Mouse (Mus musculus): Measurements from ENCODE around the gene F11r.

Gene F11r

DNA sequence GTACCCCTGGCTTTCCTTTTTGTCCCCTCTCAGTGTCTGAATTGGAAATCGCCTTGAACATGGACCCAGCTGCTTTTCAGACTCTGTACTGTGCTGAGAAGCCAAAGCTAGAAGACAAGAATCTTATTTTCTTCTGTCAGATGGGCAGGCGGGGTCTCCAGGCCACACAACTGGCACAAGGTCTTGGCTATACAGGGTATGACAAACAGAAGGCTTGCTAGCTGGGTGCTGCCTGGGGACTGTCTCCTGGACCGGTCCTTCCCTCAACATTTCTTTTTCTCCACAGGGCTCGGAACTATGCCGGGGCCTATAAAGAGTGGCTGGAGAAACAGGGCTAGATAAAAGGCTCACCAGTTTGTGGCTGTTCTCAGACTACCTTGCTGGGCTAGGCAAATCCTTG lies 17.4 kb upstream of the F11r start:
- DNase-seq (ENCODE audit: low read depth, low spot score): no peak
- no peaks in the 10 kb centered on the region for H3K27me3 ChIP-seq (ENCODE audit: control insufficient read depth, insufficient read depth, low read length, poor library complexity, severe bottlenecking)

DNA sequence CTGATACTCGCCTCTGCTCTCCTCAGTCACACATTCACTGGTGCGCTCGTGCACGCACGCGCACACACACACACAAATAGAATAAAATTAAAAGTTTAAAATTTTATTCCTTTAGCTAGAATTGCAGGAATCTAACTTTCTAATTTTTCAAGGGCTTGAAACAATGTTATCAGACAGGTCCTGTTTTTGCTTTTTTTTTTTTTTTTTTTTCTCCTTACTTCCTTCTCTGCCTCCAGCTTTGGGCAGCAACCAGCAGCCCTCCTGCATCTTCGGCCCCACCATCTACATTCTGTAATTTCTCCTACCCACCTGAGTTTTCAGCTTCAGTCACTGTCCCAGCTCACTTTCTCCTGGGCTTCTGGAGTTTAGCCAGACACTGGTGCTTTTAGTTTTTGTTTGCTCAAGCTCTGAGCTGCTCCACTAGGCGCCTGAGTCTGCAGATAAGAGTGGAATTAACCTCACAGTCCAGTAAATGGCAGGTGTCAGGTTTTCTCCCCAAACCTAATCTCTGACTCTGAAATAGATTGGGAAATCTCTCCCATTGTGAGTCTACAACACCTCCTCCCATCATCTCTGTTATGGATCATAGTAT lies 14.7 kb upstream of the F11r start:
- Histone ChIP-seq H3K36me3 (ENCODE audit: control insufficient read depth, insufficient read depth, low read length, poor library complexity, severe bottlenecking) (peaks cover 20% of the 10 kb centered on the region; the same call in 1 of the 2 replicates), H3K27me3 (ENCODE audit: control insufficient read depth, insufficient read depth, low read length, poor library complexity, severe bottlenecking) (no peaks in the 10 kb centered on the region)
- DNase-seq (ENCODE audit: low read depth, low spot score): no peak

More for the DNA sequence above, 17.4 kb upstream of the F11r start:
- H3K36me3 ChIP-seq (ENCODE audit: control insufficient read depth, insufficient read depth, low read length, poor library complexity, severe bottlenecking): peaks cover 39% of the 10 kb centered on the region

DNA sequence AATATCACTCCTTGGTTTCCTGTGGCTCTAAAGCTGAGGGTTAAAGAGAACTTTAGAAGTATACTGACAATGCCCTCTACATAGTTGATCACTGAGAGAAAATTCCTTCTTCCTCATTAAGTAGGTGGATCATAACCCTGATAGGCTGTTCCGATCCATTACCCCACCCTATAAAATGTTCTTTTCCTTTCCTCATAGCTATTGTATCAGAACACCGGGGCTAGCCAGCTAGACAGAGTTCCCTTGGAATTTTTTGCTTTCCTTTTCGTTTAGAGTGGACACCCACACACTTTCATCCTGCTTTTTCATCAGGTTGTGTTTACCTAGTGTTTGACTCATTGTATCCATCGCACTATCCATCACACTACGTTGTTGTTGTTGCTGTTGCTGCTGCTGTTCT lies 12.7 kb upstream of the F11r start:
- no peak for DNase-seq (ENCODE audit: low read depth, low spot score)
- H3K27me3 ChIP-seq (ENCODE audit: control insufficient read depth, insufficient read depth, low read length, poor library complexity, severe bottlenecking): no peaks in the 10 kb centered on the region

DNA sequence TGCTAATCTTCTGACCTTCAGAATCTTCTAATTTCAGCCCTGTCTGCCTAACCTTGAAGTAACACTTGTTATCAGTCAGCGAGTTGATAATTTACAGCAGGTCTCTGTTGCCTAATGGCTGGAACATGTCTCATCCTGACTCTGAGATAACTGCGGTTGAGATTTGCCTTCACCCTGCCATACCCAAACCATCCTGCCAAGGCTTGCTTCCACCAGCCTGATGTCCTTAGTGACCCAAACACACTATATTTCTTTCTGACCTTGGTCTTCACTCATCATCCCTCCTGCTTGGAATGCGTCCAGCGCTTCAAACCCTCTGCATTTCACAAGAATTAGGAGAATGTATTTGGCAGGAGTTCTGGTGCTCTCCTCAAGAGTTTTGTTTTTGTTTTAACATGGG lies 12.2 kb upstream of the F11r start:
- no peaks in the 10 kb centered on the region for H3K27me3 ChIP-seq (ENCODE audit: control insufficient read depth, insufficient read depth, low read length, poor library complexity, severe bottlenecking)
- no peak for DNase-seq (ENCODE audit: low read depth, low spot score)
- no peaks in the 10 kb centered on the region for H3K36me3 ChIP-seq (ENCODE audit: control insufficient read depth, insufficient read depth, low read length, poor library complexity, severe bottlenecking)

More for the DNA sequence above, 12.7 kb upstream of the F11r start:
- peaks cover 4% of the 10 kb centered on the region; the same call in 1 of the 2 replicates for H3K36me3 ChIP-seq (ENCODE audit: control insufficient read depth, insufficient read depth, low read length, poor library complexity, severe bottlenecking)

DNA sequence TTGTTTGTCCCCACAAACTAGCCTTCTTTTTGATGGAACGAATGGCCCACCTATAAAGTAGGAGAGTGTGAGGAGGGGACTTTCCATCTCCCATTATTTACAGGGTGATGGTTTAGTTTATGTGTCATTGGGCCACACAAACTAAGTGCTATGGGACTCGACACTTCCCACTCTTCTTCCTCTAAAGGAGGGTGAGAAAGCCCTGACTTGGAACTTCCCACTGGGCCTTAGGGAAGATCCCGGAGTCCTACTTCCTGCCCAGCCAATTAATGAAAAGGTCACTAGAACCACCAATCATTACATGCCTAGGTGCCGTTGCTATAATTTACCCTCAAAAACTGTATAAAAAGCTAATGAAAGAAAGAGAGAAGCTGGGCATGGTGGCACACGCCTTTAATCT lies 5.2 kb upstream of the F11r start:
- H3K27me3 ChIP-seq (ENCODE audit: control insufficient read depth, insufficient read depth, low read length, poor library complexity, severe bottlenecking): no peaks in the 10 kb centered on the region
- no peak for DNase-seq (ENCODE audit: low read depth, low spot score)
- H3K36me3 ChIP-seq (ENCODE audit: control insufficient read depth, insufficient read depth, low read length, poor library complexity, severe bottlenecking): no peaks in the 10 kb centered on the region

DNA sequence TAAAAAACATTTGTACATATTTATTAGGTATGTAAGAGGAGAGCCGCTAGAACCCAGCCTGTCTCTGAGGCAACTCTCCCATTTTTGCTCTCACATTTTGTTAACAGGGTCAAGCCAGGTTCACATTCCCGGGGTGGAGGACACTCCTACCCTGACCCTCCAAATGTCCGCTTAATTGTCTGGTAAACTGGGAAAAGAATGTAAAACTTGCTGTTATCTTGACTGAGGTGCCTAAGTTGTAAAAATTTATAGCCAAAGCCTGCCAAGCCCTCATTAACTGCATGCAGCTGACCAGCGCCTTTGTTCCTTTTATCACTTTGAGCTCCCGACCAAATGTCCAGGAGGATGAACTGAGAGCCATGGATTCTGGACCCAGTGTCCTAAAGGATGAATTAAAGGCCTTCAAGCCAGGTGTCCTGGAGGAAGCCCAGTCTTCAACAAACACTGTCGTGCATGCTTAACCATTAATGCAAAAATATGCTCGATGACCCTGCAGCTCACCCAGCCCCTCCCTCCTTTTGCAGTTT lies 2.0 kb upstream of the F11r start:
- no peaks in the 10 kb centered on the region for H3K36me3 ChIP-seq (ENCODE audit: control insufficient read depth, insufficient read depth, low read length, poor library complexity, severe bottlenecking)
- DNase-seq (ENCODE audit: low read depth, low spot score): no peak
- H3K27me3 ChIP-seq (ENCODE audit: control insufficient read depth, insufficient read depth, low read length, poor library complexity, severe bottlenecking): peaks cover 3% of the 10 kb centered on the region

DNA sequence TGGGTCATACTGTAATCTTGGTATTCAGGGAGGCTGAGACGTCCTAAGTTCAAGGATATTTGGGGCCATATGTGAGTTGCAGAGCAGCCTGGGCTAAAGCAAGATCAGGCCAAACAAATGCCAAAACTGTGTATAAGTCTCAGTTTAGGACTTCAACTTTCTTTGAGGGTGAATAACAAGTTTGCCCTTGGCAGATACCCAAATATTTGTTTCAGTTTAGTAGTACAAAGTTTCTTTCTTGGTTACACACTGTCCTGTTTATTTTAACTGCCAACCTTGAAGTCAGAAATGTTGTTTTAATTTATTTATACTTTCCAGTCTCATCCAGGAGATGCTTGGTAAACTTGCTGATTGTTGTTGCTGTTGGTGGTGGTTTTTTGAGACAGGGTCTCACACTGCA lies 1.4 kb upstream of the F11r start:
- Histone ChIP-seq H3K27me3 (ENCODE audit: control insufficient read depth, insufficient read depth, low read length, poor library complexity, severe bottlenecking) (peaks cover 3% of the 10 kb centered on the region), H3K36me3 (ENCODE audit: control insufficient read depth, insufficient read depth, low read length, poor library complexity, severe bottlenecking) (no peaks in the 10 kb centered on the region)
- no peak for DNase-seq (ENCODE audit: low read depth, low spot score)

DNA sequence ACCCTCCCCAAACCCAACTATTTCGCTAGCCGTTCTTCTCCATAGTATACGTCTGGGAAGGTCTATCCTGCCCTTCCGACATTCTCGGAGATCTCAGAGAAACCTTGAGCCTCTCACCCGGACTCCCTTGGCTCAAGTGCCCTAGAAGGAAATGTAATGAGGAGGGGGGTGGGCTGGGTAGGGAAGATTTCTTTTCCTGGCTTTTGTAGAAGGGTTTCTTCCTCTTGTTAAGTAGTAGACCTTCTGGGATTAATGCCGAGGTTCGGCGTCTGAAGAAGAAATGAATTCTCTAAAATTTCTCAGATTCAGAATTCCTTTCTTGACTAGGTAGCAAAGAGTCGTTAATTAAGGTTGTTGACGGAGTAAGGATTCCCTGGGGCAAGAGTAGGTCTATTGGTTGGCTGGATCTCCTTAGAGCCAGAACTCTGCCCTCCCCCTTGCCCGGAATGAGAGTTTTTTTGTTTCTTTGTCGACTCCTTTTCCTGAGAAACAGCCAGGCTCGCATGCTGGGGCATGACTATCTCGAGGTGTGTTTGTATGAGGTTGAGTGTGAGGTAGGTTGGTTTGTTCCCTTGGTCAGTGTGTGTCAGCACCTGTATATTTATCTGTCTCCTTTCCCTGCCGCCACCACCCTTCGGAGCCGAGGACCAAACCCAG lies 807 bp downstream of the F11r start:
- no peak for DNase-seq (ENCODE audit: low read depth, low spot score)
- peaks cover 3% of the 10 kb centered on the region for H3K27me3 ChIP-seq (ENCODE audit: control insufficient read depth, insufficient read depth, low read length, poor library complexity, severe bottlenecking)

DNA sequence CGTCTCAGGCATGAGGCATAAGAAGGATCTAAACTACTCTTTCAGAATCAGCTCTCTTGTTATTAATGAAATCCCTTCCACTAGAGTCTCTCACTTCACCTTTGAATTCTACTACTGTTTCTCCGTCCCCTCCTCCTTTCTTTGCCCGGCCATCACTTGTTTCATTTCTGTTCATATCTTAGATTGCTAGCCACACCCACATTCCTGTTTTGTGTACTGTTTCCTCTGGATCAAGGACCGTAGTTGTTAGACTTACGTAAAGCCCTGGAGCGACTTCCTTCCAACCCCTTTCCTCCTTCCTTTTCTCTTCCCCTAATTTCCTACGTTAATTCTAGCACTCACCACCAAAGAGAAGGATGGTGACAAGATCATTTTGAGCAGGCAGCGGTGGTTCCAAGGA lies 1.7 kb downstream of the F11r start:
- no peak for DNase-seq (ENCODE audit: low read depth, low spot score)
- Histone ChIP-seq H3K27me3 (ENCODE audit: control insufficient read depth, insufficient read depth, low read length, poor library complexity, severe bottlenecking) (peaks cover 3% of the 10 kb centered on the region), H3K36me3 (ENCODE audit: control insufficient read depth, insufficient read depth, low read length, poor library complexity, severe bottlenecking) (no peaks in the 10 kb centered on the region)

More for the DNA sequence above, 807 bp downstream of the F11r start:
- H3K36me3 ChIP-seq (ENCODE audit: control insufficient read depth, insufficient read depth, low read length, poor library complexity, severe bottlenecking): no peaks in the 10 kb centered on the region

DNA sequence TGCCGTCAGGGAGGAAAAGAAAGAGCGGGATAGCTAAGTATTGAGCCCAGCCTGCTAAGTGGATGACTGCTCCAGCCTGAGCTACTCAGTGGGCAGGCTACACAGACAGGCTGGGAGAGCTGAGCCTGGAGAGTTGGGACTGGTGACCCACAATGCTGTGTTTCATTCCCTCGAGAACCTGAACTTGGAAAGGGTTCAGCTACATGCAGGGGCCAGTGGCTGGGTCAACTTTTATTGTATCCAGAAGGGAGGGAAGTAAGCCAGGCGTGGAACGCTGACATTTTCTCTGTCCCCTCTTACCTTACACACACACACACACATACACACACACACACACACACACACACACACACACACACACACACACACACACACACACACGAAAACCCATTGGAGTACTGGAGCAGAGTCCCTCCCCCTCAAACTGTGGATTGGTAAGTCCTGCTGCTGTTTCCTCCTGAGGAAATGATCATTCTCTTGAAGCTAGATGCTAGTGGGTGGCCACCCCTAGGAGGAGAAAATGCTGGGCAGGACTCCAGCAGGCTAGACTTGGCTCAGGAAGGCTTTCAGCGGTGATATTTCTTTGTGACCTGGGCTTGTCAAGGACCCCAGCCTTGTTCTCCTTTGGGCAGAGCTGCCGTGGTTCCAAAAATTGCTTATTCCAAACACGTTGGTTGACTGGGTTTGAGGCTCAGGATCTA lies 2.8 kb downstream of the F11r start:
- Histone ChIP-seq H3K27me3 (ENCODE audit: control insufficient read depth, insufficient read depth, low read length, poor library complexity, severe bottlenecking) (peaks cover 3% of the 10 kb centered on the region), H3K36me3 (ENCODE audit: control insufficient read depth, insufficient read depth, low read length, poor library complexity, severe bottlenecking) (no peaks in the 10 kb centered on the region)
- DNase-seq (ENCODE audit: low read depth, low spot score): no peak

DNA sequence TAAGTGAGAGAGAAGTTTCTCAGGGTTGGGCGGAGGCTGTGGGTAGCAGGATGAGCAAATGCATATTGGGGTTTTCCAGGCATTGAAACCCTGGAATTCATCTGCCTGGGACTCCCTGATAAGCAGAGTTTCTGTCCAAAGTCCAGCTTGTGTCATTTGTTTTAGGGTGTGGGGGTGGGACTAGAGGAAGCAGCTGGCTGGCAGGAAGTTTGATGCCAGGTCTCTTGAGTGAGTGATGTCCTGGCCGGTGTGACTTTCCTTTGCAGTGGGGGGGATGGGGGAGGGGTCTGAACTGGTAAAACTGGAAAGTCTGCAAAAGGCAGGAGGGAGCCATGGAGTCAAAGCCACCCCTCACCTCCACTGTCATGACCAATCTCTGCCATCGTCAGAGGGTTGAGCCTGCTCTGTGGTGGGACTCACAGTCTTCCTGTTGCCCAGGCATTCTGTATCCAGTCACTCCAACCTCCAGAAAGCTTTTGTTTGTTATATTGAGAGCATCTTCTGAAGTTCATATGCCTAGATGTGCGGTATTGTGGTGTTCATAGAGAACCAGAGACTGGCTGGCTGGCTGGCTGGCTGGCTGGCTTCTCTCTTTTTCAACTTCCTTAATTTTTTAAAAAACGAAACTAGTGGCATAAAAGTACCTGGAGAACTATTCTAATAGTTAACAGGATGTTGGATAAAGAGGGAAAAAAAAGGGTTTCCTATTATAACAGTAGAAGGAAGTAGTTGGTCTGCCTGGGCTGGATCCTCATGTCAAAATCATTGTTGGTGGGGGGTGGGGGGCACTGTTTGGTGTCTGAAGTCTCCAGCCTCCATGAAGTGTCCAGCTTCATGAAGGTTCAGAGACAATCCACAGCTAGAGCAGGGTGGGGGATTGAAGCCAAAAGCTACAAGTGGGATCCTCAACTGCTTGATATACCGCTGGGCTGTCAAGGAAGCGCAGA lies 4.4 kb downstream of the F11r start:
- H3K36me3 ChIP-seq (ENCODE audit: control insufficient read depth, insufficient read depth, low read length, poor library complexity, severe bottlenecking): no peaks in the 10 kb centered on the region
- peaks cover 3% of the 10 kb centered on the region for H3K27me3 ChIP-seq (ENCODE audit: control insufficient read depth, insufficient read depth, low read length, poor library complexity, severe bottlenecking)
- DNase-seq (ENCODE audit: low read depth, low spot score): peak; percentile 43

DNA sequence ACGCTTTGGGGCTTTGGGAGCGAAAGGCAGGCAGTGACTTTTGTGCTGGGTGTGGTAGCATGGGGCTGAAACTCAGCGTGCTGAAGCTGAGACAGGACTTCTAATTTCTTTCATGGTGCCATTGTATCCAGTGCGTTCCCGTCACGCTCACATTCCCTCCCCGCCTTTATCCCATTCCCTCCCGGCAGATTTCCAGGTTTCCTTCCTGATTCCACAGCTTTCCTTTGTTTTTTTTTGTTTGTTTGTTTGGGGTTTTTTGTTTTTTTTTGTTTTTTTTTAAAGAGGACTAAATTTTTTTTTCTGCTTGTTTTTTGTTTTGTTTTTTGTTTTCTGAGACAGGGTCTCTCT lies 5.1 kb downstream of the F11r start:
- DNase-seq (ENCODE audit: low read depth, low spot score): no peak
- Histone ChIP-seq H3K27me3 (ENCODE audit: control insufficient read depth, insufficient read depth, low read length, poor library complexity, severe bottlenecking) (peaks cover 3% of the 10 kb centered on the region), H3K36me3 (ENCODE audit: control insufficient read depth, insufficient read depth, low read length, poor library complexity, severe bottlenecking) (no peaks in the 10 kb centered on the region)

DNA sequence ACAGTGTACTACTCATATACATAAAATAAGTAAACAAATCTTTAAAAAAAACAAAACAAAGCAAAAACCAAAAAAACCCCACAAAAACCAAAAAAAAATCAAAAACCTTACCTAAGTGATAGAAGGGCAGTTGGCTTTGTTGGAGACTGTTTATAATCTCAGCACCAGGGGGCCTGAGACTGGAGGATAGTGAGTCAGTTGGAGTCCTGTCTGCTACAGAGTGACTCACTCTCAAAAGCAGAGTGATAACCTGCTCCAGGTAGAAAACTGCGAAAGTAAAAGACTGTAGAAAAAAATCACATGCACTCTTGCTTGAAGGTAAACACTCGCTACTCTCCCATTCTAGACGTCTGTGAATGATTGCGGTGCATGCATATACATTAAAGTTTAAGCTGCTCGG lies 7.7 kb downstream of the F11r start:
- H3K27me3 ChIP-seq (ENCODE audit: control insufficient read depth, insufficient read depth, low read length, poor library complexity, severe bottlenecking): no peaks in the 10 kb centered on the region
- H3K36me3 ChIP-seq (ENCODE audit: control insufficient read depth, insufficient read depth, low read length, poor library complexity, severe bottlenecking): no peaks in the 10 kb centered on the region
- DNase-seq (ENCODE audit: low read depth, low spot score): no peak

DNA sequence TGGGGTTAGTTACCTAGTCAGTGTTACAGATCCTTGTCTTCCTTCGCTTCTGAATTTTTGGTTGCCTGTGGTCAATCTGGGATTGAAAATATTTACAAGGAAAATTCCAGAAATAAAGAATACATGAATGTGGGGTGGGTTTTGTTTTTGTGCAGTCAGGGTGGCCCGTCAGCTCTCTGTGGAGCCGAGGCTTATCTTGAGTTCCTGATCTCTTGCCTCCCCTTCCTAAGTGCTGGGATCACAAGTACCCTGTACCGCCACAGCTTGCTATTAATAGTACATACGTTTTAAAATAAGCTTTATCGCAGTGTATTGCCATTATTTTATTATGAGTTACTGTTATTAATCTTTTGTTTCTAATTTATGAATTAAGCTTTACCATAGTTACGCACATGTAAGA lies 9.5 kb downstream of the F11r start:
- no peaks in the 10 kb centered on the region for H3K36me3 ChIP-seq (ENCODE audit: control insufficient read depth, insufficient read depth, low read length, poor library complexity, severe bottlenecking)
- H3K27me3 ChIP-seq (ENCODE audit: control insufficient read depth, insufficient read depth, low read length, poor library complexity, severe bottlenecking): no peaks in the 10 kb centered on the region
- no peak for DNase-seq (ENCODE audit: low read depth, low spot score)
